Mouse (Mus musculus) layer of hippocampus, postnatal 10 days (tissue): ENCODE measurements around the gene Car6. TPM values are rescaled to one million over a fixed set of nuclear protein-coding genes. Genes with fewer than 3 reads are reported as not detected.

Experiments used
- DNase-seq, 2 experiments: peaks; one replicate each; pipeline ENCODE4 v3.0.0; 2021; ENCODE audit warnings: low spot score in 2 of 2
- long read RNA-seq: library from polyadenylated mRNA; stranded (forward); transcript quantifications from one replicate; pipeline ENCODE4 v2.0.0, GENCODE M21; 2023
- total RNA-seq, 2 experiments: library from RNA; stranded (reverse); gene quantifications; 2 replicates each; pipeline ENCODE4 v1.2.3; 2021

Car6 gene
- total RNA-seq = not detected
- long read RNA-seq = 0 reads

DNA sequence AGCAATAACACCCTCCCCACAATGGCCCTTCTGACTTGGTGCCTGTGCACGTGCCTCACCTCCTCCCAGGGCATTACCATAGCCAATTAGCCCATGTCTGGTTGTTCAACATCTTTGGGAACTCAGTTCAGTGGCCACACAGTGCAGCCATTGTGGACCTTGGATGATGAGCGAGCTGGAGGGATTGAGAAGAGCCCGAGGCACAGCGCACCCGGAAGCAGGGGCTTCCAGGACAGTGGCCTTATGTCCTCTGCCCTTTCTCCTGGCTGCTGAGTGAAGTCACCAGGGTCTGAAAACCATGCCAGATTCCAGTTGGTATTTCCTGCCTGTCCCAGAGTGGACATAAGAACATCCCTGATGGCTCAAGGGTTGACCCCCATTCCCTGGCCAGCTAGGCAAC is at the start of gene Car6:
Gene Car6, minus strand, starts transcription at position 101 of the 400 bp plus-strand sequence.
- no peak for DNase-seq

DNA sequence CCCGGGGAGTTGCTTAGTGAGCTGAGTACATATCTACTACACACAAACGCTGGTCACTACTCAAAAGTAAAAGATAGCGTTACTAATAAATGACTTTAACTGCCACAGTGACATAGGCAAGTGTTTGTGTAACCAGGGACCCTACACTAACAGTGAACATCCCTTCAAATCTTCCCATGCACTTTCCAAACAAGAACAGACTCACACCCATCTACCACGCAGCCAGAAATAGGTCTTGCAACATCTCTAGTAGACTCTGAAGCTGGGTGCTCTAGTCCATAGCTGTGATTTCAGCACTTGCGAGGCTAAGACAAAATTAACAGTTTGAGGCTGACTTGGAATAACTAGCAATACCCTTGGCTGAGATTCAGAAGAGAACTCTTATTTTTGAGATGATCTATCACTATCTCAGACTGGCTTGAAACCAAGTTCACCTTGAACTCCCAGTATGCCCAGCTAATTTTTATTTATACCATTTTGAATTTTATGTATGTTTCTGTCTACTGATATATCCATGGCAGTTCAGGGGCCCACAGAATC is 48.7 kb upstream of the Car6 start:
- DNase-seq = no peak

DNA sequence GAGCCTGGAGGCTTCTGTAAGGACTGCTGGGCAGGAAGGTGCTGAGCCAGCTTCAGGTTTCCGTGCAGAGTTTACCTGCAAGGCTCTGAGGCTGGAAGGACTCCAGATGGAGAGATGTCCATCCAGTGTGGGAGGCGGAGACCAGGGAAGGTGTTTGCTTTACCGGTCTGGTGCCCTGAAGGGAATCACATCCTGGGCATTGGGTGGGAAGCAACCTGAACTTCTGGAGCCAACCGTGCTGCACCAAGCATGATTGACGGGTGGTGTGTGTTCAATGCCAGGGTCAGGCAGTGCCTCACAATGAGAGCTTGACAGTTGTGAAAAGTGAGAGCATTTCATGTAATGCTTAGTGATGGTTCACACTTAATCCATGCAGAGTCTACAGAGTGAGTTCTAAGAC is 47.8 kb upstream of the Car6 start:
- DNase-seq = no peak

DNA sequence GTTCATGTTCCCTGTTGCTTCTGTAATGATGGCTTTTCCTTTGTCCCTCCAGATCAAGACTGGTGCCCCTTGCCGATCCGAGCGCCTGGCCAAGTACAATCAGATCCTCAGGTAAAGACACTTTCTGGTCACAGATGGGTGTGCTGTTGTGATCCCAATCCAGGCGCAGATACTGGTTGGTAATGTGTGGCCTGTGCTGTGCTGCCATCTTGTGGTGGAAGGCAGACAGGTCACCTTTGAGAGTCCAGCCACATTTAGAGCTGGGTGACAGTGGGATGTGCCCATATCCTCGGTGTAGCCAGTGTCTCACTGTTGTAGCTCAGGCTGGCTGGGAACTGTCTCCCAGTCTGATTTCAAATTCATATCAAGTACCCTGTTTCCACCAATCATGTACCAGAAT is 46.9 kb upstream of the Car6 start:
- DNase-seq = peak; percentile 77 to 83

DNA sequence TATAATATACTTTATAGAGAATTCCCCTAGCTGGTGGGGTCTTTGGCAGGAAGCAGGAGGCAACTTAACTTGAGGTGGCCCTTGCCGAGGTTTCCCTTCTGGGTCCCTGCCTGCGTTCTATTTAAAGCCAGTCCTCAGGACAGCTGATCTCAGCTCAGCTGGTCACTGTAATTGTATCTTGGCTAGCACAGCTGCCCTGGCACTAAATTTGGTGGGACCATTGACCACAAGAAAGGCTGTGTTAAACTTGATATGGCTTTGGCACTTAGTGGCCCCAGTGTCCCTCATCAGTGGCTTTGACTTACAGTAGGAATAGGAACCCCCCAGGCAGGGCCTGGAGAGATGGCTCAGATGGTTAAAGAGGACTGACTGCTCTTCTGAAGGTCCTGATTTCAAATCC is 44.7 kb upstream of the Car6 start:
- DNase-seq = no peak

DNA sequence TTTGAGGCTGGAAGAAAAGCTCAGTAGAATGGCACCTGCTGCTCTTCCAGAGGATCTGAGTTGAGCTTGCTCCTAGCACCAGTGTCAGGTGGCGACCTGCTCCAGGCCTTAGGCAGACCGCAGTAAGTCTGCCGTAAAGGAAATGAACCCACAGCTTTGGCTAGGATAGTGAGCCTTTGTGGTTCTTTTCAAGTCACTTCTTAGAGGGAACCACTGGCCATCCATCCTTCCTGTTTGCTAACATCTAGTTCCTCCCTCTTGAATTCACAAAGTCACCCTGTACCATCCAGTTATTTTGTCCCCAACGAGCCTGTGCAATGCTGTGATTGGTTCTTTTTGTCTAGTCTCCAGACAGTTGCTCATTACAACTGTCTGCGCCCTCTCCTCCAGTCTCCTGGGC is 41.6 kb upstream of the Car6 start:
- no peak for DNase-seq

DNA sequence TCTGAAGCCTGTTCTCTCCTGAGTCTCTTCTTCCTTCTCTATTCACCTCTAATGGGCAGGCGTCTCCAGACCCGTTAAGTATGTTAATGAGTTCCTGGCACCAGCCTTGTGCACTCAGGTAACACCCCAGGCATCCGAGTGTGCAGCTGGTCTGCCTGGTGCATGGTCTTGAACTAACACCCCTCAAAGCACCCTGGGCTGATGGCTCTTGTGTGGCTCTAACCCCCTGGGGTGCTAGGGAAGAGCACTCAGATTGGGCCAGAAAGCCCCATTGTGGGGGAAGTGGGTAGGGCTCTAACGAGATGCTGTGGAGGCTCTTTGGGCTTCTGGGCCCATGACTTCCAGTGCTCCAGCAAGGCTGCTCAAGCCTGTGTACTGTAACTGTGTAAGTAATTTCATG is 40.6 kb upstream of the Car6 start:
- no peak for DNase-seq

DNA sequence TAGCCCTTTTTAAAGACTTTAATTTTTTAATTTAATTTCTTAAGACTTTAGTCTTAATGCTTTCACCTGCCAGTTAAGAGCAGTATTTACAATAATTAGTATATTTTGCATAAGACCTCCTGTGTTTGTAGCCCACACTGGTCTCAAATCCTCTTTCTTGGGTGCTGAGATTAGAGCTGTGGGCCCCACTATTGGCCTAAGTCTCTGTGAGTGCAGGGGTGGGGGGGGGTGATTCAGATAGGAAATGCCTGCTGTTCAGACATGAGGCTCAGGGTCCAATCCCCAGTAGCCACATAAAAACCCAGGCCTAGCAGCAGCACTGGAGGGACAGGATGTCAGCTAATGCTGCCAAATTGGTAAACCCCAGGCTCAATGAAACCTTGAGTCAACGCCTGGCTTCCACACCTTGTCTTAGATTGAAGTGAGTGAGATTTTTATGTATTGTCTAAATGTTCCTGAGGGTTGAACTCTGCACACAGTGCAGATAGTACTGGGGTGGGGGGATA is 39.3 kb upstream of the Car6 start:
- DNase-seq = no peak

DNA sequence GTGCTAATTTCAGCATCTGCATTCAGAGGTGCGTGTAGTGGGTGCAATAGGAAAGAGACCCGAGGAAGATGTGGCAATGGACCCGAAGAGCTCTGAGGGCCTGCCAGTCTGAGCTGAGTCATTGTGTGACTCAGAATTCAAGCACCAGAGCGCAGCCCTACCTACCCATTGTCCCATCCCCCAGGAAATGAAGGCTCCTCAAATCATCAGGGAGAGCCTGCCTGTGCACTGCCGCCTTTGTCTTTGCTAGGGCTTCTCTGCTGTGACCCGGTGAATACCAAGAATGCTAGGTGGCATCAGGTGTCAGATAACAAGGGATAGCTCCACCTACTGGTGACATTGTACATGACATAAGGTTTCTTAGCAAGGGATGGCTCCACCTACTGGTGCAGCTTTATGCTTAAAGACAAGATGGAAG is 38.8 kb upstream of the Car6 start:
- DNase-seq = peak; percentile 76

DNA sequence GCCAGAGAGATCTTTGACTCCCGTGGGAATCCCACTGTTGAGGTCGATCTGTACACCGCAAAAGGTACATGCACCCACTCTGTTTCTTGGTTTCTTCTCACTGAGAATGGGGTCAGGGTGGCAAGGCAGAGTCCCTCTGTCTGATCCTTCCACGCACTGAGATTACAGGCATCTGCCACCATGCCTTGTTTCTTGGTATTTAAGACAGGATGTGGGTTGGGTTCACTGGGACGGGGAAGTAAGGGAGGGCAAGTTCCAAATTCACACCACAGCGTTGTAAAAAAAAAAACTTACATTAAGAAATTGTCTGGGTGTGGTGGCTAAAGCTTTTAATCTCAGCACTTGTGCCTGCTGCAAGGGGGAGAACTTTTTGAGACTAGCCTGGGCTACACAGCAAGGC is 38.4 kb upstream of the Car6 start:
- DNase-seq = no peak

DNA sequence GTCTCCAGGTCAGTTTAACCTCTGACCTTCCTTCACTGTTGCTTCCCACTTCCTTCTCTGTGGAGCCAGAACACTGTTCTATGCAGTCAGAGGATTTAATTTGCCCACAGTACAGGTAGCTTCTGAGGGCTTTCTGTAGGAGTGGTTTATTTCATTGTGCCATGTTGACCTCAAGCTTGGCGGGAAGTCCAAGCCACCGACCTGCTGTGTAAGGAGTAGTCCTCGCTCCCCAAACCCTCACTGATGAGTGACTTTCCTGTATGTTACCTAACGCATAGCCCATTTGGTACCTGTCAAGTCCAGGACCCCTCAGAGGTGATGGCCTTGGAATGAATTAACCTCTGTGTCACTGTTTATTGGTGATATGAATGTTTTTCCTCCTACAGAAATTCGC is 38.0 kb upstream of the Car6 start:
- DNase-seq = no peak

DNA sequence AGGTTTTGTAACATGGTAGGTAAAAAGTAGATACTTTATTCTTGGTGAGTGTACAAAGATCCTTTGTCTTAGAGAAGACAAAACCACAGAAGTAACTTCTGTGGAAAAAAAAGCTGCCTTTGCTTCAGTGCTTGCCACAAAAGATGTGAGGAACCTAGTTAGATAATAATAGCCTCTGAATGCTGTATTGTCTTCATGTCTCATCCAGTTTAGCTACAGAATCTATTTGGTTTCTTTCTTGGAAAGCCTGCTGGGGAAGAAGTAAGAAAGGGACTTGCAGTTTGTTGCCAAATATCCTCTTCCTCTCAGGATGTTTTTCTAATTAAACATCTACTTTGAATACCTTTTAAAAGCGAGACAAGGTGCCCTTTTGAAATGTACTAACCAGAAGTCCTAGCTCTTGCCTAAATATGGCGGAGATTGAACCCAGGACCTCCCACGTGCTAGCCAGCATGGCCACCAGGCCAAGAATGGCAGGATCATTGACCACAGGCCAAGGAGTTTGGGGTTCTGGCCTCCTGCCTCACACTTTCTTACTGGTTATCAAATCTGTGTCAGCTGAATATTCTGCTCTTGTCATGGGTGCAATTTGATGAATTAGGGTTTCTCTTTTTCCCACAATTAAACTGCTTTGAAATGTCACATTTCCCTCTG is 37.4 kb upstream of the Car6 start:
- DNase-seq = no peak

DNA sequence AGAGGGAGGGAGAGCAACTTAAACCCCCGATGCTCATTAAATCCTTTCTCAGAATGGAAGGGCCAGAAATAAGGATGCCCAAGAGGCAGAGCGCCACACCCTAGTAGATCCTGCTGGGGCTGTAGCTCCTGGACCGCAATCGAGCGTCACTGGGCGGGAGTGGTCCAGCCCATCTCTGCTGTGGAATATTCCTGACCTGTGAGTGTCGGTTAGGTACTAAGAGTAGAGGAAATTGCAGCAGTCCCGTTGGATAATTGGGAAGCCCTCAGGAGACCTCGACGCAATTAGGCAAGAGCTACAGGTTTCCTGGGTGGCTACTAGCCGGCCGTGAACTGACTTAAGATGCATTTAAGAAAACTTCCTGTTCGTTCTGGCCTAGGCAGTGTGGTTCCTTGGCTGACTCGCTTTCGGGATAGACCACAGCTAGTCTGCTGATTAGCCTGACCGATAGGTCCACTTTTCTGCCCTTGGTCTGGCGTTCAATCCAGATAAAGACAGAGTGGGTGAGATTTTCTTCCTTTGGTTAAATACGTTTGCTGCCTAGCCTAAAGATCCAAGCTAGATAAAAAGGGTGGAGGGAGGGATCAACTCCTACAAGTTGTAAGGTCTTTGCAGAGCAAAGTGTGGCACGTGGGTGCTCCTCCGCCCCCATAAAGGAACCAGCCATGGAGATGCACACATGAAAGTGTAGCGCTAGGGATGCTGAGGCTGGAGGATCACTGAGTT is 36.7 kb upstream of the Car6 start:
- no peak for DNase-seq

DNA sequence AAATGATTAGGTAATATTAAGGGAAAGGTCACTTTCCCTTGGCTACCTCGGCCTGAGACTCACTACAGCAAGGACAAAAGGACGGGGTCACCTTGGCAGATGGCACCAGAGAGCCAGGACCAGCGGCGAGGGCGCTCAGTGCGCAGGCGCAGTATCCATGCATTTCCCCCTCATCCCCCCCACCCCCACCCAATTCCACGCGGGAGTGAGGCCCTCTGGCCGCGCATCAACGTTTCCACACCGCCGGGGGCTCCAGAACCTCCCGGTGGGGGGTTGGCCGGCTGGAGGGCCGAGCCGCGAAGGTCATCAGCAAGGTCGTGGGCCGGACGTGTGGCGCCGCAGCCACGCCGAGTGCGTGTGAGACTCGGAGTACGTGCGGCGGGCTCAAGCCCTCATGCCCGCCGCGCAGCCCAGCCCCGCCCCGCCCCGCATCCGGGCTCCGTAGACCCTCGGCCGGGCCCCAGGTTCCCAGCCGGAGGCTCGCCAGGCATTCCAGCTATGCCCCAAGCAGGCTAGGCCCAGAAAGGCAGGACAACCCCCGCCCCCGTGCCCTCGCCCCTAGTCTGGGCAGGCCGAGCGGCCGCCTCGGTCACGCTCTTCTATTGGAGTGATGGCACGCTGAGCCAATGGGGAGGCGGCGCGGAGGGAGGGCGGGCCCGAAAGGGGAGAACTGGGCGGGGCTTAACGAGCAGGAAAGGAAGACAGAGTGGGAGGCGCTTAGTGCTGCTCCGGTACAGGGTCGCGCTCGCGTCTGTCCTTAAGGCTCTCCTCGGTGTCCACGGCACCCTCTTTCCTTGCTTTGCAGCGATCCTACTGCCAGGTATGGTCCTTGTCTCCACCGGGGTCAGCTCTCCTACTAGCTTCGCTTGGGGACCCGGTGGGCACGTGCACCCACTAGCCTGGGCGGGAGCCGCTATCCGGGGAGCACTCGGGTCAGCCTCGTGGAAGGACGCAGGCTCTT is 35.7 kb upstream of the Car6 start, which contains the start of gene Eno1:
Gene Eno1, plus strand, starts transcription at position 201 of the 961 bp plus-strand sequence.
- DNase-seq = peak; percentile 97 to 98

DNA sequence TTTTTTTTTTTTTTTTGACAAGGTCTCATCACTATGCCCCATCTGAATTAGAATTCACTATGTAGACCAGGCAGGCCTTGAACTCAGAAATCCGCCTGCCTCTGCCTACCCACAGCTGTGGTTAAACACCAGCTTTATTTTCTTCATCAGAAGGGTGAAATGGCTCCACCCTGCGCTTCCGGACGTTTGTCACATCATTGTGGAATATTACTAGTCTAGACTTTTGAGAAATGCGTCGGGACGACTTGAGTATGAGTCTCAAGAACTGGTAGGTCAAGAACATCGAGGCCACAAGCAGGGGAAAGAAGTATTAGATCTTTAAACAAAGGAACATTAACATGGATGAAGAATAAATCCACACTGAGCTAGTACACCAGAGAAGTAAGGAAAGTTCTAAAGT is 34.9 kb upstream of the Car6 start:
- DNase-seq = no peak

DNA sequence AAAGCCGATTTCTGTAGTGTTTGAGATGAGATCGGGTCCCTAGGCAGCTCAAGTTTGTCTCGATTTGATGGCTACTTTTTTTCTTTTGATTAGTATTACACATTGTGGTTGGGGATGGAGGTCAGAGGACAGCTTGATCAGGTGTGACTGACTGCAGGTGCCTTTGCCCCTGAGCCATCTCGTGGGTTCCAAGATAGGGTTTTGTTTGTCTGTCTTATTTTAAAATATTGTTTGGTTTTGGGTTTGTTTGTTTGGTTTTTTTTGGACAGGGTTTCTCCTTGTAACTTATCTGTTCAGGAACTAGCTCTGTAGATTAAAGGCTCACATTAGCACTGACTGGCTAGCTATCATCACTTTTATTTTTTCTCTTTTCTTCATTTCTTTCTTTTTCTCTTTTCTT is 34.5 kb upstream of the Car6 start:
- DNase-seq = no peak

DNA sequence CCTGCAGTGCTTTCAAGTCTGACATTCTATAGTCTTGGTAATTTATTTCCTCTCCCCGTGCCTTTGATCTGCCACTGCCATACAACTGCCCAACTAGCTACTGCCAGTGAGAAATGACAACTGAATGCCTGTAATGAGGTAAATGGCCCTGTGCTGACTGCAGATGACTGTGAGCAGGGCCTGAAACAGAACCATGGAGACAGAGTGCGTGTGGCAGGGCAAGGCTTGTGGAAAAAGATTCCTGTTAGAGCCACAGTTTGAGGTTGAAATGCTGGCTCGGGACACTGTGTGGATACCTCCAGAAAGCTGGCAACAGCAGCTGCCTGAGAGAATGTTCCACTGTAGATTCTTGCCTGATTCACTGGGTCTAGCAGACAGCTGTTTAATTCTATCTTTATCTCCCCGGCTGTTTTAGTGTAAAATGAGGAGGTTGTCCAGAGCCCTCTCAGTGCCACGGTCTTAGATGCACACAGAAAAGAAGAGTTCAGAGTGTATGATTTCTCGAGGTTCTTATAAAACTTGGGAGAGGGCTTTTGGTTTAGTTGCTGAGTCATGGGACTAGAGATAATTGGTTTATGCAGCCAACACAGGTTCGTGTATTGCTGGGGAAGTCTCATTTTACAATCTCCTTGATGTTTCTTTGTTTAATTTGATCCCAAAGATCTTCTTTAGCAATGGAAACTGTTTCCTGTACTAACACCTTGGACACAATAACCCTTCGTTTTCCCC is 33.6 kb upstream of the Car6 start:
- no peak for DNase-seq

DNA sequence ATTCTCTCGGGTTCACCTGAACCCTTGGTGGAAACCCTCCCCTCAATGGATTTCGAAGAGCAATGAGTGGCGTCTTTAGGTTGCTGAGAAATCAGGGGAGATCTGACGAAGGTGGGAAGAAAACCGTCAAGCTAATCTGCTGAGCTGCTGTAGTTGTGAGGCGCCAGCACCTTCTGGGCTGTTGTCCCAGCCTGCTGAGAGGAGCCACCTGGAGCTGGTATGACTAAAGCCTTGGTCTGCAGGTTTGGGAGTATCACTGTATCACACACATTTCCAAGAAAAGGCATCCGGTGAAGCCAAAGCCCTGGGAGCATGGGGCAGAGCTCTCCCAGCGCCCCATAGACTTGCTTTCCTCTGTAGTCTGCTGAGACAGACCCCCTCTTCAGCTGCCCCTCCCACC is 30.7 kb upstream of the Car6 start:
- no peak for DNase-seq

DNA sequence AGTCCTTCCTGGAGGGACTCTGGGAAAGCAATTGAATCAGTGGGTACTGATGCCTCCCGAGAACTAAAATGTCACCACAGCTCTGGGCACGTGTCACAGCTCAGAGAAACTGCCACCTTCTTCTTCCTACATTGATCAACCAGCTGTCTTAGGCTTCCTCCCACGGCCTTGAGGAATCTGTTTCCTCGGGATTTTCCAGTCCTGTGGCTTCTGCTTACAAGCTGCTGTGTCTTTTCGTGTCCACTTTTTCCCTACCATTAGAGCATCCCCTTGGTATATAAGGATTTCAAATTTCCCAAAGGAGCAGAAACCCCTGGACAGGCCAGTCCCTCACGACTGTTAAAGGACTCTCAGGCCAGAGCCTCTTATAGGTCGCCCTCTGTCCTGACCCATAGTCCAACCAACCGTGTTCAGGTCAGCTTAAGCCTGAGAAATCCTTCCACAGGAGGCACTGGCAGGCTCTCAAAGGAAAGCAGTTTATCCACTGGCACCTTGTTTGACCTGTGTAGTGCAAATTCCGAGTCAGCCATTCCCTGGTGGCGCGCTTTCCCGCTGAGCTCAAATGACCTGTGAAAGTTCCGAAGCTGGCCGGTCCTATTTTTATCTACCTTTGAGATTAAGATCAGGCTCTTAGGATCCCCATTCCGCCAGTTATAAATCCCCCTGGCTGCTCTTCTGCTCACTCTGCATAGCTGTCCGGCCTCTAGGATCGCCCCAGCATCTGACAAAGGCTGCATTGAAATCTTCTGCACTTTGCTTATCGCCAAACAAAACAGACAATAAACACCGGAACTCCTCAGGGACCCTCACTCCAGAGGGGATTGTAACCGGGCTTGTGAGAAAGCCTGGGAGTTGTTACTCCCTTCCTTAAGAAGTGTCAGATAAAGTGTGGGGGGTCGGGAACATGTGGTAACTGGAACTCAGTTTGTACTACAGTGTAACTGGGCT is 29.6 kb upstream of the Car6 start:
- no peak for DNase-seq
